8 mouse cellular contexts compared by ENCODE assay signal in the genomic region with DNA sequence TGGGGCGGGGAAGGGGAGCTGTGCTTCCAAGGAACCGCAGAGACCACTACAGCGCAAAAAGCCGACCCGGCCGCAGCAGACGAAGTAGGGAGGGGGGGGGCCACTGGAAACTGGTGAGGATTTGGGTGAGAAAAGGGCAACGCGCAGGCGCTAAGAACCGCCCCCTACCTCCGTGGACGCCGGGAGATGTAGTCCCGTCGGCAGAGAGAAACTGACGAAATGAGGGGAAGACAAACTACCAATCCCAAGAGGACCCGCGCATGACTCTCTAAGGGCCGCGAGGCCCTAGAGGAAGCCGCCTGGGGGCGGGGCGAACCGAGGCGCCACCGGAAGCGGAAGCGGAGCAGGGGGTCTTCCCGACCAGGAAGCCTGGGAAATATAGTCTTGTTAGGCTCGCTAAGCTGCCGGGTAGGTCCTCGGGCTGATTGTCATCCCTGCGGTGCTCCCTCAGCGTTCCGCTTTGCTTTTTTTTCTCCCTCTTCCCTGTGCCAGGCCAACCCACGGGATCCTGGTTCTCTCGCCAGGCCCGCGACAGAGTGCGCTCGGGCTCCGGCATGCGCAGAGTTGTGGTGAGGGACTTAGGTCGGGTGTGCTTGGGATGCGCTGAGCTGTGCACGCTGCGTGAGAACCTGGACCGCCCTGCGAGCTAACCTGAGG. TPM values are rescaled to one million over a fixed set of nuclear protein-coding genes. Genes with fewer than 3 reads are reported as not detected.
DNase-seq lines count a peak whose midpoint lies in the region; ATAC-seq lines count a peak whose summit lies in the region.

A gene (plus strand): TSS at position 313 of the 657 bp plus-strand sequence.

- no peaks in the 10 kb centered on the region for H3K27me3 ChIP-seq in hindbrain, embryonic 15.5 days

- under 1% methylated on average over 50 of the region's 50 CpGs for WGBS in hindbrain, embryonic 15.5 days

- peak; percentile 95 for ATAC-seq in hindbrain, embryonic 15.5 days (ENCODE audit: low FRiP score, low read depth)

- peak; percentile 99 for DNase-seq in T-cell, adult 2 months (ENCODE audit: low spot score)
- peak; percentile 94 to 97 for DNase-seq in cerebellum, postnatal 36 days
- DNase-seq in frontal cortex, postnatal 36 days (ENCODE audit: low spot score in 2 of 2) = peak; percentile 97 to 98
- peak; percentile 97 for DNase-seq in left cerebral cortex, adult 11 months (ENCODE audit: low spot score)
- peak; percentile 97 to 99 for DNase-seq in lung, postnatal 4 days
- DNase-seq in retina, postnatal 7 days (ENCODE audit: low read depth, low spot score) = peak; percentile 98
- peak; percentile 88 for DNase-seq in urinary bladder, adult 2 months (ENCODE audit: low spot score)

- H3K4me1 ChIP-seq in hindbrain, embryonic 15.5 days (replicated peaks) = peaks cover 35% of the 10 kb centered on the region

- peak within 1 kb of the TSS; percentile 91 for H3K27ac ChIP-seq in hindbrain, embryonic 15.5 days (replicated peaks)

- H3K4me3 ChIP-seq in hindbrain, embryonic 15.5 days = peak within 1 kb of the TSS; percentile 99

- no peaks in the 10 kb centered on the region for H3K9me3 ChIP-seq in hindbrain, embryonic 15.5 days

- peak within 1 kb of the TSS; percentile 81 for H3K4me2 ChIP-seq in hindbrain, embryonic 15.5 days

- H3K9ac ChIP-seq in hindbrain, embryonic 15.5 days = peak within 1 kb of the TSS; percentile 93

- peaks cover 36% of the 10 kb centered on the region for H3K36me3 ChIP-seq in hindbrain, embryonic 15.5 days

RNA-seq across cellular contexts. Expression of the gene that starts here (rescaled TPM):
- polyA plus RNA-seq in hindbrain, embryonic 15.5 days (2015; fragmentation: Nextera tagmentation; extraction: Ambion mirVana) = 24.3 and 25.4 TPM in 2 replicates
- 16.2 and 19.3 TPM in 2 replicates for polyA plus RNA-seq in urinary bladder, adult 2 months (2012; rRNA removed)

Comparison
In these comparisons a context has a peak if more than half of its experiments do, and no peak if none do; other contexts are left out.
1. Peak in every context shown above with its lines: DNase-seq, ATAC-seq, H3K4me3 ChIP-seq and H3K27ac ChIP-seq.